Mouse (Mus musculus): ENCODE results near the gene Cdc42ep5. TPM values are rescaled to one million over a fixed set of nuclear protein-coding genes. Genes with fewer than 3 reads are reported as not detected.

Cdc42ep5 gene
- polyA plus RNA-seq, 1 experiment, result 9.7 TPM

GRCm38 (mm10) chr7:4150811-4151221, 13.8 kb downstream of the Cdc42ep5 start:
- no peak for DNase-seq
- H3K4me1 ChIP-seq (replicated peaks; ENCODE audit: control insufficient read depth, insufficient read depth, low read length), result peaks cover 18% of the 10 kb centered on the region

GRCm38 (mm10) chr7:4150059-4150541, 14.6 kb downstream of the Cdc42ep5 start, which contains the start of gene Leng9:
Gene Leng9 (minus strand): TSS chr7:4150374.
- 3% methylated on average over 14 of the region's 14 CpGs for WGBS
- peak; percentile 43 for DNase-seq
- TF ChIP-seq CTCF (IDR thresholded peaks at IDR 0.05; ENCODE audit: borderline replicate concordance, control insufficient read depth, extremely low read depth, insufficient read depth, low read length, poor library complexity), result no peak
- TF ChIP-seq POLR2A (IDR thresholded peaks at IDR 0.05; ENCODE audit: control insufficient read depth, extremely low read depth, insufficient read depth, low read length, poor library complexity), result no peak

More at GRCm38 (mm10) chr7:4150811-4151221, 13.8 kb downstream of the Cdc42ep5 start:
- peaks cover 16% of the 10 kb centered on the region; the same call in 1 of the 2 replicates for H3K36me3 ChIP-seq (ENCODE audit: control insufficient read depth, insufficient read depth, low read length)
- H3K27me3 ChIP-seq (ENCODE audit: control insufficient read depth, insufficient read depth, low read length), result peaks cover 13% of the 10 kb centered on the region; the same call in 1 of the 2 replicates
- H3K4me3 ChIP-seq (ENCODE audit: control insufficient read depth, insufficient read depth, low read length), result peak overlapping the region; percentile 29
- 2% methylated on average over 14 of the region's 14 CpGs for whole genome bisulfite sequencing
- no peak overlapping the region for H3K27ac ChIP-seq (ENCODE audit: control insufficient read depth, insufficient read depth, low read length)
- no peak for TF ChIP-seq POLR2A (IDR thresholded peaks at IDR 0.05; ENCODE audit: control insufficient read depth, extremely low read depth, insufficient read depth, low read length, poor library complexity)
- TF ChIP-seq CTCF (IDR thresholded peaks at IDR 0.05; ENCODE audit: borderline replicate concordance, control insufficient read depth, extremely low read depth, insufficient read depth, low read length, poor library complexity), result no peak

GRCm38 (mm10) chr7:4149209-4150054, 15.2 kb downstream of the Cdc42ep5 start:
- WGBS, result under 1% methylated on average over 64 of the region's 64 CpGs
- Histone ChIP-seq H3K36me3 (ENCODE audit: control insufficient read depth, insufficient read depth, low read length) (peaks cover 28% of the 10 kb centered on the region), H3K4me1 (replicated peaks; ENCODE audit: control insufficient read depth, insufficient read depth, low read length) (peaks cover 18% of the 10 kb centered on the region), H3K27ac (ENCODE audit: control insufficient read depth, insufficient read depth, low read length) (peak overlapping the region; percentile 75), H3K27me3 (ENCODE audit: control insufficient read depth, insufficient read depth, low read length) (peaks cover 13% of the 10 kb centered on the region; the same call in 1 of the 2 replicates), H3K4me3 (ENCODE audit: control insufficient read depth, insufficient read depth, low read length) (peak overlapping the region; percentile 97)
- TF ChIP-seq POLR2A (IDR thresholded peaks at IDR 0.05; ENCODE audit: control insufficient read depth, extremely low read depth, insufficient read depth, low read length, poor library complexity) (peak; percentile 58; the same call in 1 of the 2 replicates), CTCF (IDR thresholded peaks at IDR 0.05; ENCODE audit: borderline replicate concordance, control insufficient read depth, extremely low read depth, insufficient read depth, low read length, poor library complexity) (no peak)
- peak; percentile 74 for DNase-seq

More at GRCm38 (mm10) chr7:4150059-4150541, 14.6 kb downstream of the Cdc42ep5 start, which contains the start of gene Leng9:
- peak within 1 kb of the TSS; percentile 97 for H3K4me3 ChIP-seq (ENCODE audit: control insufficient read depth, insufficient read depth, low read length)
- peak within 1 kb of the TSS; percentile 75 for H3K27ac ChIP-seq (ENCODE audit: control insufficient read depth, insufficient read depth, low read length)
- peaks cover 21% of the 10 kb centered on the region for H3K36me3 ChIP-seq (ENCODE audit: control insufficient read depth, insufficient read depth, low read length)
- peaks cover 13% of the 10 kb centered on the region; the same call in 1 of the 2 replicates for H3K27me3 ChIP-seq (ENCODE audit: control insufficient read depth, insufficient read depth, low read length)
- H3K4me1 ChIP-seq (replicated peaks; ENCODE audit: control insufficient read depth, insufficient read depth, low read length), result peaks cover 18% of the 10 kb centered on the region

GRCm38 (mm10) chr7:4148341-4149208, 16.1 kb downstream of the Cdc42ep5 start:
- Histone ChIP-seq H3K4me1 (replicated peaks; ENCODE audit: control insufficient read depth, insufficient read depth, low read length) (peaks cover 18% of the 10 kb centered on the region), H3K27ac (ENCODE audit: control insufficient read depth, insufficient read depth, low read length) (peak overlapping the region; percentile 75), H3K4me3 (ENCODE audit: control insufficient read depth, insufficient read depth, low read length) (peak overlapping the region; percentile 97), H3K27me3 (ENCODE audit: control insufficient read depth, insufficient read depth, low read length) (peaks cover 13% of the 10 kb centered on the region; the same call in 1 of the 2 replicates), H3K36me3 (ENCODE audit: control insufficient read depth, insufficient read depth, low read length) (peaks cover 37% of the 10 kb centered on the region)
- TF ChIP-seq CTCF (IDR thresholded peaks at IDR 0.05; ENCODE audit: borderline replicate concordance, control insufficient read depth, extremely low read depth, insufficient read depth, low read length, poor library complexity) (no peak), POLR2A (IDR thresholded peaks at IDR 0.05; ENCODE audit: control insufficient read depth, extremely low read depth, insufficient read depth, low read length, poor library complexity) (no peak)
- 40% methylated on average over 18 of the region's 18 CpGs for WGBS
- DNase-seq, result no peak

GRCm38 (mm10) chr7:4147836-4148235, 16.8 kb downstream of the Cdc42ep5 start:
- no peak overlapping the region for H3K27ac ChIP-seq (ENCODE audit: control insufficient read depth, insufficient read depth, low read length)
- TF ChIP-seq CTCF (IDR thresholded peaks at IDR 0.05; ENCODE audit: borderline replicate concordance, control insufficient read depth, extremely low read depth, insufficient read depth, low read length, poor library complexity), result no peak
- no peak for TF ChIP-seq POLR2A (IDR thresholded peaks at IDR 0.05; ENCODE audit: control insufficient read depth, extremely low read depth, insufficient read depth, low read length, poor library complexity)
- no peak for DNase-seq
- H3K4me3 ChIP-seq (ENCODE audit: control insufficient read depth, insufficient read depth, low read length), result no peak overlapping the region
- H3K36me3 ChIP-seq (ENCODE audit: control insufficient read depth, insufficient read depth, low read length), result peaks cover 43% of the 10 kb centered on the region
- H3K27me3 ChIP-seq (ENCODE audit: control insufficient read depth, insufficient read depth, low read length), result peaks cover 13% of the 10 kb centered on the region; the same call in 1 of the 2 replicates
- H3K4me1 ChIP-seq (replicated peaks; ENCODE audit: control insufficient read depth, insufficient read depth, low read length), result peaks cover 18% of the 10 kb centered on the region
- WGBS, result 91% methylated on average over 4 of the region's 4 CpGs
